Mouse (Mus musculus) layer of hippocampus, postnatal 14 days (tissue): ENCODE measurements at regions not wholly inside any gene's neighbourhood (a gene's known extent, or its start where the extent isn't known, plus 50 kb on each side); places are given as distances from the start of the nearest gene placed in this dataset.
"Not testable (repeated sequence)": the region's sequence is repeated elsewhere in the genome, so short reads cannot be mapped to it uniquely, and the experiment has no call there.

ENCODE experiments used
- DNase-seq, 2 experiments: peaks; one replicate each; pipeline ENCODE4 v3.0.0; 2021 to 2022; ENCODE audit warnings: low spot score in 2 of 2, mixed read lengths in 1 of 2

- peak; percentile 61 to 68 for DNase-seq
Observed at GRCm38 (mm10) chr14:33691690-33692089, 102.7 kb downstream of the Ptpn20 start.

DNA sequence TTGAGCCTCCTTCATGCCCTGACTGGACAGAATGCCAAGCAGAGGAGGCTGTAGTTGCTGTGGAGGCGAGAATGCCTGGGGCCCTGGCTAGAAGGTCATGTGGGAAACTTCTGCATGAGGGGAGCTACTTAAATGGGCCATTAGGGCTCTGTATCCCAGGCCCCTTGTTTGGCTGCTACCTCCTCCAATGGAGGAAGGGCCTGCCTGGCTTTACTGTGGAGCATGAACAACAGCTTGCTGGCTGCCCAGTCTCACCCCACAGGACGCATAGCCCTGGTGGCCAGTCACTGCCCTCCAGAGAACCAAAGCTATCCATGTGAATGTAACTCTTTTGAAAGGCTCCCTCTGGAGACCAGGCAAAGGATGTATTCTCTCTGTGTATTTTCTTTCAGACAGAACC, 105.2 kb downstream of the Ptpn20 start:
- DNase-seq: no peak

DNA sequence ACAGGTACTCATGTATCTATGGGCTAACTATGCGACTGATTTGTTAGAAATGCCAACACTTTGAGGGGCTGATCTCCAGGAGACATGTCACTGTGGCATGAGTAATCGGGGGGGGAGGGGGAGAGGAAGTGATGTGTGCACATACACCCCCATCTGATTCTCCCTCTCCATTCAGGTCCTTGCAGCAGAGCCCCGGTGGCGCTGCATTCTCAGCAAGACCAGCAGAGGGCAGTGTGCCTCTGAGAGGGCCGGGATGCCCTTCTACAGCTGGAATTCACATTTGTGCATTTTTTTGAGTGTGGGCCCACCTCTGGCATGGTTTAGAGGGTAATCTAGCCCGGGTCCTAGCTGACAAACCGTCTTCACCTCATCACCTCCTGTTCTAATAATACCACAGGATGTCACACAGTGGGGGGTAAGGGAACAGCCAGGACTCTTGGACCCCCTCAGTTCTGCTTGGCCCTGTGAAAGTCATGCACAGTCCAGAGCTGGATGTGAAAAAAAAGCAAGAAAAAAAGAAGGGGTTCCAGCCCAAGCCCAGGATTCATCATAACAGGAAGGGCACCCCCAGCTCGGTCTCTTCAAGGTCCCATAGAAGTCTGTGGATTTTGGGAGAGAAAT, 106.5 kb downstream of the Ptpn20 start:
- peak; percentile 77 to 80 for DNase-seq

DNA sequence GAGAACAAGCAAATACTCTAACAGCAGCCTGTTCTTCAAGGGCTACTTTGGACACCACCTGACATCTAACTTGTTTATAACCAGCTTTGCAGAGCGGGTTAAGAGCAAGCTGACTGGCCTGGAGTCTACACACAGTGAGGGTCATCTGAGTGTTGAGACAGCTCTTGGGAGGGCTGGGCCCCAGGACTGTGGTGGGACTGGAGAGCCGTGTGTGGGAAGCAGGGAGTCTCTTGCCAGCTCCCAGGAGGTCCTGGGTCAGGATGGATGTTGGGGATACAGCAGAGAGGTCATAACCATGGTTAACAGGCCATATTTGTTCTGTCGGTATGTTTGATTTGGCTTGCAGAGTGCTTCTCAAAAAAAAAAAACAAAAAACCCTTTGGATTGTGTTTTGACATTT, 107.8 kb downstream of the Ptpn20 start:
- no peak for DNase-seq

GRCm38 (mm10) chr14:33699777-33700438, 110.9 kb downstream of the Ptpn20 start:
- no peak for DNase-seq

DNA sequence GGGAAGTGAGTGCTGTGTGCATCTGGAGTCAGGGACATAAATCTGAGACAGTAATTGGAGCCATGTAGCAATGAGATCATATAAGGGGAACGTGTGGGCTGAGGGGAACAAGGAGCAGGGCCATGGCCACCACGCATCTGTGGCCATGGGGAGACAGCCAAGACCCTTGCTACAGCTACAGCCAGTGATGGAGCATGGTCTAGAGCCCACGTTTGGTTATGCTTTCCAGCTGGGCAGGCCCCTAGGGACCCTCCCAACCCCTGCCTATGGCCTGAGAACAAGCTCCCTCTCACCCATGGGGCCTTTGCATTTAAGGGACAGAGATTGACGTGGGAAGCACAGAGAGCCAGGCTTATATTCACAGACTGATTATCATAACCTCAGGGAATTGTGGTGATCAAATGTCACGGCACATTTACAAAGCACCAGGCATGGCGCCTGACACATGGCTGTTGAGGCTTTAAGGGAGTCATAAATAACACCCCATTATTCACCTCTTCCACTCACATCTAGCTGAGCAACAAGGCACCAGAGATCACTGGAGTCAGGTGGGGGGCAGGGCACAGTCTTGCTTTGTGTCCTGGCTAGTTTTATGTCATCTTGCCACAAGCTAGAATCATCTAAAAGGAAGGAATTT, 118.8 kb downstream of the Ptpn20 start:
- no peak for DNase-seq

DNA sequence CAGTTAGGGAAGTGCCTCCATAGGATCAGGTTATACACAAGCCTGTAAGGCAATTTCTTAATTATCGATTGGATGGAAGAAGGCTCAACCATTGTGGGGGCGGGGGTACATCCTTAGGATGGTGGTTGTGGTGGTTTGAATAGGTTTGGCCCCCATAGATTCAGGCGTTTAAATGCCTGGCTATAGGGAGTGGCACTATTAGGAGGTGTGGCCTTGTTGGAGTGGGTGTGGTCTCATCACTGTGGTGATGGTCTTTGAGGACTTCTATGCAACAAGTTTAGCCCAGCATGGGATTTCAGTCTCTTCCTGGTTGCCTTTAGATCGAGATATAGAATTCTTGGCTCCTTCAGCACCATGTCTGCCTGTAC, 119.3 kb downstream of the Ptpn20 start:
- DNase-seq: no peak

- no peak for DNase-seq
Observed at GRCm38 (mm10) chr14:33712458-33712857, 123.5 kb downstream of the Ptpn20 start.

GRCm38 (mm10) chr14:33719651-33720050, 130.6 kb downstream of the Ptpn20 start:
- no peak for DNase-seq

- DNase-seq: not testable (repeated sequence)
Observed at GRCm38 (mm10) chr14:33722379-33723145, 133.6 kb downstream of the Ptpn20 start.

DNA sequence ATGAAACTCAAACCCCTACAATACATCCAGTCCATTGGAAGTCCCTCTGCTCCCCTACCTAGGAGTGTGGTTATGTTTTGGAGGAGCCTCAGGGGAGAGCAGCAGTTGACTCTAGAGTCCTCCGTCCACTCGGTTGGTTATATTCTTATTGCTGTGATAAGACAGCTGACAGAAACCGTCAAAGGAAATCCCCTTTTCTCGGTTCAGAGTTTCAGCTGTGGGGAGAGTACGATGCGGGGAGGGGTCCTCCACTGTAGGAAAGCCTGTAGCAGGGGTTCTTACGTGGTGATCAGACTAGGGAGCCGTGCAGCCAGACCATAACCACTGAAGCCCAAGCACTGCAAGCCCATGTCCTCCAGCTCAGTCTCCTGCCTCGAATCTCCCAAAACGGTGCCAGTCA, 137.5 kb downstream of the Ptpn20 start:
- DNase-seq: no peak

DNA sequence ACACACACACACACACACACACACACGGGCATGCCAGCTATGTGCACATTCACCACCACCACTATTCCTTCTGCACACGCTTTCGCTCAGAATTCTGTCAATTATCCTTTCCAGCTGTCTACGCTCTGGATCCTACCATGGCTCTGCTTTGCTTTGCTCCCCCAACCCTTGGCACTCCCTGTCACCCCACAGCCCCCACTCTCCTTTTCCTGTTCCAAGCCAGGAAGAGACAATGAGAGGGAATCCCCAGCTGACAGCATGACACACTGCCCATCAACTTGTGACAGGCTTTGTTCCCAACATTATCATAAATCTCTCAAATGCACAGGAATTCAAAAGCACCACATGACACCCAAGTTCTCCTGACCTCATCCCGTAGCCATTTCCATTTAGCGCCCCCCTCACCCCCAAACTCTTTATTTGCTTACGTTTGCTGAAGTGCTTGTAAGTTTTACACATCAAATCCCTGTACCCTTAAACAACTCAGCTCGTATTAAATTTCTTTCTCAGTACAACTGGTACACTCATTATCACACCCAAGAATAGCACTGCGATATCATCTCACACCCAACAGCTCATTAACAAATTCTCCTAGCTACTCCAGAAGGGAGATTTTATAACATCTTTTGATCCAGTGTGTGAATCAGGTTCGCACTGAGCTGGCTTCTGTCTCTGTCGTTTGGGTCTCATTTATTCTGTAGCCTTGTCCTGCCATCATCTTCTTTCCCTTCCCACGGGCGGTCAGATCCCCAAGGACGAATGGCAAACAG, 140.3 kb downstream of the Ptpn20 start:
- no peak for DNase-seq

- no peak for DNase-seq
Observed at GRCm38 (mm10) chr14:33732698-33733097, 143.7 kb downstream of the Ptpn20 start.

DNA sequence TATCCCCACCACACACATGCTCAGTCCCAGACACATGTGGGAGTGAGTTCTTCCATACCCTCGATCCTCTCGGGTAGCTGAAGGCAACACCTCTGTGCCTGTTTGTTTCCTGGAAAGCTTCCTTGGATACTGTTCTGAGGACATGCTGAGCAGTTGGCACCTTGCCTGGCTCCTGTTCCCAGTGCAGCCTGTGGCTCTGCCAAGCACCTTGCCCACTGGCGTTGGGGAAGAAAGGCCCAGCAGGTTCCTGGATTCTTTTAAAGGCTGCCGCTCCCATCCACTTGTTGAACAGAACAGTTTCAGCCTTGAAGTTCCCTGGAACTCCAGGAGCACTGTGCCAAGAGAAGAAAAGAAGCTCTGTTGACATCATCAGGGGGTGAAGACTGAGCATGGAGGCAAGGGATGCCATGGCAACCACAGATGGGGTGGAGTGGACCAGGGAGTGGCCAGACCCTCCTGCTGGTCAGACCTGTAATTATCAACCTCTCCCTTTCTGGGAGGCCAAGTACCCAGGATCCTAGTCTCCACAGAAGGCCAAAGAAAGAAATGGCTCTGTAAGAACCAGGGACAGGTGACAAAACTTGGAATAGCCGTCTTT, 145.5 kb downstream of the Ptpn20 start:
- DNase-seq: peak; percentile 17 to 75

GRCm38 (mm10) chr14:33735653-33736052, 146.6 kb downstream of the Ptpn20 start:
- no peak for DNase-seq

DNA sequence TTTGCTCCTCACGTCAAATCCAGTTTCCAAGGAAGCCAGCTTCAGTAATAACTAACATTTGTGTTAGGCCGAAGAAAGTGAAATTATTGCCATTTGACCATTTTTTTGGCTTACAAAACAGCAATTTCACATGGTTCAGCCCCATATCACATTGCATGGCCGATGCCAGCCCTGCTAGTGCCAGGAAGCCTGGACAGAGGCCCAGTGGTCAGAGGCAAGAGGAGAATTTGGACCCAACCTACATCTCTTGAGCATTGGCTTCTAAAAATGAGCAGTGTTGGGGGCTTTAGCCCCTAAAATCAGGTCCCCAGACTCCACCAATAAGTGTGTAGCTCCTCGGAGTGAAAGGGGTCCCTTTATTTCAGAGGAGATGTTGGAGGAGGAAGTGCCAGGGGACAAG, 157.2 kb downstream of the Ptpn20 start:
- no peak for DNase-seq

- DNase-seq: no peak
Observed at GRCm38 (mm10) chr14:33759656-33760055, 163.7 kb upstream of the Gdf10 start.

DNA sequence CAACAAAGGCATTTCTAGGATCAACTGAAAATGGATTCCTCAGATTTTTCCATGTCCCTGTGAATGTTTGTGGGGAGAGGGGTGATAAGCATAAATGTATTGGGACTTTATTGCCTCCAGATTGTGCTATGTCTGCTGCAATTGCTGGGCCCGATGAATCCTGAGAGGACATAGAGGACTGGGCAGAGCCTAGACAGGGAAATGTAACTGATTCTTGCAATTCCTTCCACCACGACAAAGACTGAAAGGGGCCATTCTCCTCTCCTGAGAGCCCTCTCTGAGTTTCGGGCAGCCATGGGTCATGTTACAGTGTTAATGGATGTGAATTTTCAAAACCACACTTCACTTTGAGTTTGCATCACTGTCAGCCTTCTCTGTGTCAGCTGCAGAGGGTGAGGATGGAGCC, 159.7 kb upstream of the Gdf10 start:
- DNase-seq: no peak

DNA sequence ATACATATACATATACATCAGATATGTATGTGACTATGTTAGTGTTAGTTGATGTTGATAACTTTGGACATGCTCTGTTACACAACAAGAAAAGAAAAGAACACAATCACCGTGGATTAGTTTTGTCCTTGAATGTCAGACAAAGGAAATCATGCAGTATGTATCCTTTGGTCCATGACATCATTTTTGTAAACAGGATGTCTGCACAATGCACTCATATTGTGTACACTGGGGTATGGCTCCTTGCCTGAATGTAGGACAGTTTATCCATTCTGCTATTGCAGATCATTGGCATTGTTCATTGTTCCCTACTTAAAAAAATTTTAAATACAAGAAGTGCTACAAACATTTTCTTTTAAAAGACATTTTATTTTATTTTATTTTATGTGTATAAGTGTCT, 157.6 kb upstream of the Gdf10 start:
- no peak for DNase-seq

DNA sequence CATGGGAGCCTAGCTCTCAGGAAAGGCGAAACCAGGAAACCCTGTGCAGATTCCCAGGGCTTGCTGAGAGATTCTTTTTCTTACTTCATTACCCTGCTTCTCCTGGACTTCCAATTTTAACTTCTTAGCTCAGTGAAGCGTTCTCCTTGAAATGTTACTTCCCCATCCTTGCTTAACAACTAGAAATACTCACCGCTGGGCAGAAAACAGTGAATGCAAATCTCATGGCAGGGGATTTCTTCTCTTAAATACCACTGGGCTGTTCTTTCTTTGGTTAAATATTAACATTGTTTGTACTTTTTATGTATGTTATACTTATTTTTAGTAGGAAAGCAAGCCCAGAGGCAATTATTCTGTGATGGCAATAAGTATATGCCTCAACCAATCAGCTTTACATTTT, 151.0 kb upstream of the Gdf10 start:
- no peak for DNase-seq

GRCm38 (mm10) chr14:33789556-33789955, 133.8 kb upstream of the Gdf10 start:
- no peak for DNase-seq
